Mouse (Mus musculus) megakaryocyte, embryonic 14.5 days (primary cell): ENCODE results near the gene Rab1a.

ENCODE experiments used
- FLI1 ChIP-seq: IDR thresholded peaks from 2 replicates; pipeline ENCODE4 v1.6.1; 2012; ENCODE audit warnings: low read length, inconsistent platforms, mixed read lengths
- GATA1 ChIP-seq: IDR thresholded peaks from 3 replicates; pipeline ENCODE4 v1.6.1; 2012; ENCODE audit warnings: mixed read lengths, low read length, inconsistent platforms, borderline replicate concordance

- no peak for TF ChIP-seq GATA1
- no peak for TF ChIP-seq FLI1
These were observed 41.3 kb downstream of the Rab1a start for GRCm38 (mm10) chr11:20242366-20243056.
